Mouse (Mus musculus): Measurements from ENCODE around the gene Gm10778. TPM values are rescaled to one million over a fixed set of nuclear protein-coding genes. Genes with fewer than 3 reads are reported as not detected.
"Not testable (repeated sequence)": the region's sequence is repeated elsewhere in the genome, so short reads cannot be mapped to it uniquely, and the experiment has no call there.

The Gm10778 gene
- polyA plus RNA-seq, 1 experiment from 2014 or later, result 6.7 TPM

DNA sequence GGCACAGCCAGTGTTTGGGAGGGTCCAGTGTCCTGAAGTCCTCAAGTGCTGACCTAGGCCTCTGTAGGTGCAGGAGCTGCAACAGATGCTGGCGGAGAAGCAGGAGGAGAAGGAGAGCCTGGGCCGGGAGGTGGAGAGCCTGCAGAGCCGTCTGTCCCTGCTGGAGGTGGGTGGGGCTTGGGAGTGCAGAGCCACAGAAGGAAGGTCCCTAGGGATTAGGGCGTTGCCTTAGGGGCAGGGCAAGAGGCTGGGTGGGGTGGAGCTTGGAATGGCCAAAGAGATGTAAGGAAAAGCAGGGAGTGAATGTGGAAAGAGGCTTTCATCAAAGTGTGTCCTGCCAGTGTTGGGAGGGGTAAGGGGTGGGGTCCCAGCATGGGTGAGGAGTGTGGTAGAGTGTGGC is 8.0 kb upstream of the Gm10778 start:
- not testable (repeated sequence) for H3K9ac ChIP-seq (ENCODE audit: low read length); H3K4me2 ChIP-seq (ENCODE audit: low read depth); H3K27me3 ChIP-seq (ENCODE audit: control insufficient read depth, insufficient read depth, low read length); H3K9me3 ChIP-seq (ENCODE audit: control insufficient read depth, low read length); DNase-seq (ENCODE audit: low spot score); H3K36me3 ChIP-seq (ENCODE audit: control insufficient read depth, insufficient read depth, low read length); ATAC-seq (ENCODE audit: insufficient read depth, low FRiP score, low TSS enrichment); H3K4me3 ChIP-seq (ENCODE audit: low read depth, low read length); H3K27ac ChIP-seq (ENCODE audit: low read depth, low read length); H3K4me1 ChIP-seq (ENCODE audit: control insufficient read depth, insufficient read depth, low read length)
- 52% methylated on average over 4 of the region's 4 CpGs for WGBS

DNA sequence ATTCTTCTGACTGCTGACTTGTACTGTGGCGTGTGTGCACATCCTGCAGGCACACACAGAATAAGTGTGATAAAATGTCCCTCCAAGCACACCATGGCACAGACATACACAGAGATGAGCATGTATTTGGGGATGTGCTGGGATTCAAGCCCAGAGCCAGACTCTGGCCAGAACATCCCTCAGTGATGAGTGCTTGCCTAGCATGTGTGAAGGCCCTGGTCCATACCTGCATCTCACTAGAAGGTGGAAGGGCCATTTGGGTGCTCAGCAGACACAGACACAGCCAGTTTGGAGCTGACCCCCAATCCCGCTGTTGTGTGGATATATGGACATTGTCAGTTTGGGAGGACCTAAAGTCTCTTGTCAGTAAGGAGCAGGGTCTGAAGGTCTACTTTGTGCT is 7.3 kb upstream of the Gm10778 start:
- H3K9me3 ChIP-seq (ENCODE audit: control insufficient read depth, low read length), result no peaks in the 10 kb centered on the region
- H3K4me3 ChIP-seq (ENCODE audit: low read depth, low read length), result no peak overlapping the region
- H3K4me2 ChIP-seq (ENCODE audit: low read depth), result no peak overlapping the region
- DNase-seq (ENCODE audit: low spot score), result no peak
- WGBS, result 98% methylated on average over 2 of the region's 2 CpGs
- no peaks in the 10 kb centered on the region for H3K27me3 ChIP-seq (ENCODE audit: control insufficient read depth, insufficient read depth, low read length)
- no peak overlapping the region for H3K27ac ChIP-seq (ENCODE audit: low read depth, low read length)
- H3K36me3 ChIP-seq (ENCODE audit: control insufficient read depth, insufficient read depth, low read length), result no peaks in the 10 kb centered on the region
- ATAC-seq (ENCODE audit: insufficient read depth, low FRiP score, low TSS enrichment), result no peak
- H3K9ac ChIP-seq (ENCODE audit: low read length), result no peak overlapping the region
- peaks cover 9% of the 10 kb centered on the region; the same call in 1 of the 2 replicates for H3K4me1 ChIP-seq (ENCODE audit: control insufficient read depth, insufficient read depth, low read length)

DNA sequence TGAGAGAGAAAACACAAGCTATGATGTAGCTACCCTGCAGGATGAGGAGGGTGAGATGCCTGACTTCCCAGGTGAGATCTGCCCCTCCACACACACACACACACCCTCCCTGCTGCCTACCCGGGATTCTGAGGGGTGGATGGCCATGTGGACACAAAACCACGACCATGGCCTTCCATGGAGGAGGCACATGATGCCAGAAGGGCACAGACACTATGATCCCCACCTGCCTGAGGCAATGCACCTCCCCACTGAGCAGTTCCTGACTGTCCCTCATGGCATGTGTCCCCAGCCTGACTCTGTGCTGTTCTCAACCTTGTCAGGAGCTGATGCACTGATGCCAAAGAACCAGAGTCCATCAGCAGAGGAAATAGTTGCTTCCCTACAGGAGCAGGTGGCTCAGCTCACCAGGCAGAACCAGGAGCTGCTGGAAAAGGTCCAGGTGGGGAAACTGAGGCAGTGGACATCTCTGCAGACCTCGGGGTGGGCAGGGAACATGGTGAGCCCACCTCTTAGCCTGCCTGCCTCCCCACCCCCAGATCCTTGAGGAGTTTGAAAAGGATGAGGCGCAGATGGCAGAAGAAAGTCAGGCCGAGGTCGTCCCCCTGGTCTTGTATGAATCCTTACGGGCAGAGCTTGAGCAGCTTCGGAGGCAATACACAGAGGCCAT is 6.7 kb upstream of the Gm10778 start:
- no peaks in the 10 kb centered on the region for H3K27me3 ChIP-seq (ENCODE audit: control insufficient read depth, insufficient read depth, low read length)
- 79% methylated on average over 8 of the region's 8 CpGs for WGBS
- H3K4me3 ChIP-seq (ENCODE audit: low read depth, low read length), result no peak overlapping the region
- no peak overlapping the region for H3K4me2 ChIP-seq (ENCODE audit: low read depth)
- H3K27ac ChIP-seq (ENCODE audit: low read depth, low read length), result no peak overlapping the region
- no peaks in the 10 kb centered on the region for H3K36me3 ChIP-seq (ENCODE audit: control insufficient read depth, insufficient read depth, low read length)
- H3K4me1 ChIP-seq (ENCODE audit: control insufficient read depth, insufficient read depth, low read length), result peaks cover 9% of the 10 kb centered on the region; the same call in 1 of the 2 replicates
- no peaks in the 10 kb centered on the region for H3K9me3 ChIP-seq (ENCODE audit: control insufficient read depth, low read length)
- H3K9ac ChIP-seq (ENCODE audit: low read length), result peak overlapping the region; percentile 11; the same call in 1 of the 2 replicates
- DNase-seq (ENCODE audit: low spot score) (no peak), ATAC-seq (ENCODE audit: insufficient read depth, low FRiP score, low TSS enrichment) (no peak)

DNA sequence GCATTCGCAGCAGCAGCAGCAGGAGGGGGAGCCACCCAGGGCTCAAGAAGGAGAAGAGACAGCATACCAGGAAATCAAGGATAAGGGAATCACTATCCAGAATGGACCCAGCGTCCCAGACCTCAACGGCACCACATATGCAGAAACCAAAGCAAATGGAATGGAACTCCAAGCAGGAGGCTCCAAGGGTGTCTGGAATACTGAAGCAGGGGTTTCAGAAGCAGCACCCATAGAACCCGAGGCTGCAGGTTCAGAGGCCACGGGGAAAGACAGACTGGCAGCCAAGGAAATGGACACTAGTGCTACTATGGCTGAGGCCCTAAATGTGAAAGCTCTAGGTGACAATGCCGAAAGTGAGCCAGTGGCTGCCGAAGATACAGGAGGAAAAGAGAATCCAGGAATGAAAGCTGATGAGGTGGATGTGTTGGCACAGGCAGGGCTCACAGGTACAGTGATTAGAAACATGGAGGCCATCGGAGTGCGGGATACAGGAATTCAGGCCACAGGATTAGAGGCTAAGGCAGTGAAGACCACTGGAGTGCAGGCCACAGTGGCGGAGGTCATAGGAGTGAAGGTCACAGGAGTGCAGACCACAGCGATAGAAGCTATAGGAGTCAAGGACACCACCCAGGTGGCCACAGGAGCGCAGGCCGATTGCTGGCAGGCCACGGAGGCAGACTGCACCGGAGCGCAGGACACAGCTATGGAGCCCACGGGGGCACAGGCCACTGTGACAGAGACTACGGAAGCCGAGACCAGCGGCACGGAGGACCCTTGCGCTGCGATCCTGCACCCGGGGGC is 6.0 kb upstream of the Gm10778 start:
- ATAC-seq (ENCODE audit: insufficient read depth, low FRiP score, low TSS enrichment), result peak; percentile 46; the same call in 1 of the 2 replicates
- peak overlapping the region; percentile 95 for H3K27ac ChIP-seq (ENCODE audit: low read depth, low read length)

DNA sequence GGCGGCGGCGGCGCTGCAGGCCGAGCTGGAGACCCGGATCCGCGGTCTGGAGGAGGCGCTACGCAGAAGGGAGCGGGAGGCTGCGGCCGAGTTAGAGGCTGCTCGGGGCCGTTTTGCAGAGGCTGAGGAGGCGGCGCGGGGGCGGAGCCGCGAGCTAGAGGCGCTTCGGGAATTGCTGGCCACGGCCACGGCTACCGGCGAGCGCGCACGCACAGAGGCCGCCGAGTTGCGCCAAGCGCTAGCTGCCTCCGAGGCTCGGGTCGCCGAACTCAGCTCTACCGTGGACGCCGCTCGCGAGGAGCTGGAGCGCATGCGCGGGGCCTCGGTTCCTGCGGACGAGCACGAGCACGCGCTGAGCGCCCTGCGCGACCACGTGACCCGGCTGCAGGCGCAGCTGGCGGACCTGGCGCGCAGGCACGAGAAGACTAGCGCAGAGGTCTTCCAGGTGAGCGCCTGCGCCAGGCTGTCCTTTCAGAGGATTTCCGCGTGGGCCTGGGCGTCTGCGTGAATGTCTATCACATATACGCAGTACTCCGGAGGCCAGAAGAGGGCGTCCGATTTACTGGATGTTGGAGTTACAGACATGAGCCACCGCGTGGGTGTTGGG is 5.3 kb upstream of the Gm10778 start:
- no peaks in the 10 kb centered on the region for H3K36me3 ChIP-seq (ENCODE audit: control insufficient read depth, insufficient read depth, low read length)
- H3K9me3 ChIP-seq (ENCODE audit: control insufficient read depth, low read length), result no peaks in the 10 kb centered on the region
- WGBS, result under 1% methylated on average over 75 of the region's 75 CpGs
- peak overlapping the region; percentile 69 for H3K4me3 ChIP-seq (ENCODE audit: low read depth, low read length)
- H3K4me1 ChIP-seq (ENCODE audit: control insufficient read depth, insufficient read depth, low read length), result peaks cover 9% of the 10 kb centered on the region; the same call in 1 of the 2 replicates
- DNase-seq (ENCODE audit: low spot score), result peak; percentile 95
- peak overlapping the region; percentile 95 for H3K27ac ChIP-seq (ENCODE audit: low read depth, low read length)
- peak; percentile 87 for ATAC-seq (ENCODE audit: insufficient read depth, low FRiP score, low TSS enrichment)
- no peaks in the 10 kb centered on the region for H3K27me3 ChIP-seq (ENCODE audit: control insufficient read depth, insufficient read depth, low read length)
- peak overlapping the region; percentile 87 for H3K4me2 ChIP-seq (ENCODE audit: low read depth)
- peak overlapping the region; percentile 93 for H3K9ac ChIP-seq (ENCODE audit: low read length)

More for the DNA sequence above, 6.0 kb upstream of the Gm10778 start:
- H3K9me3 ChIP-seq (ENCODE audit: control insufficient read depth, low read length), result no peaks in the 10 kb centered on the region
- H3K36me3 ChIP-seq (ENCODE audit: control insufficient read depth, insufficient read depth, low read length), result no peaks in the 10 kb centered on the region
- WGBS, result 21% methylated on average over 24 of the region's 24 CpGs
- peak overlapping the region; percentile 69 for H3K4me3 ChIP-seq (ENCODE audit: low read depth, low read length)
- peaks cover 9% of the 10 kb centered on the region; the same call in 1 of the 2 replicates for H3K4me1 ChIP-seq (ENCODE audit: control insufficient read depth, insufficient read depth, low read length)
- H3K4me2 ChIP-seq (ENCODE audit: low read depth), result peak overlapping the region; percentile 87
- peak overlapping the region; percentile 93 for H3K9ac ChIP-seq (ENCODE audit: low read length)
- no peak for DNase-seq (ENCODE audit: low spot score)
- no peaks in the 10 kb centered on the region for H3K27me3 ChIP-seq (ENCODE audit: control insufficient read depth, insufficient read depth, low read length)

DNA sequence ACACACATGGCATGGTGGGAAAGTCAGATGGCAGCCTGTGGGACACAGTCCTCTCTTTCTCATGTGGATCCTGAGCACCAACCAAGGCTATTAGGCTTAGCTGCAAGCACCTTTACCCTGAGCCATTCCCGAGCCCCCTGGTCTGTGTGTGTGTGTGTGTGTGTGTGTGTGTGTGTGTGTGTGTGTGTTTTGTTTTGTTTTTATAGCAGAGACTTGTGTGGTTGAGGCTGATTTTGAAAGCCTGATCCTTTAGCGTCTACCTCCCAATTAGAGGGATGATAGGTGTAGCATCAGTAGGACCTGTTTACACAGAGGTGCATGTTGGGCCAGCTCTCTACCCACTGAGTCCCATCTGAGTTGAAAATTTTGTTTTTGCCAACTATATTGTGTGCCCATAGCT is 4.7 kb upstream of the Gm10778 start:
- peak overlapping the region; percentile 93 for H3K9ac ChIP-seq (ENCODE audit: low read length)
- peaks cover 9% of the 10 kb centered on the region; the same call in 1 of the 2 replicates for H3K4me1 ChIP-seq (ENCODE audit: control insufficient read depth, insufficient read depth, low read length)
- H3K36me3 ChIP-seq (ENCODE audit: control insufficient read depth, insufficient read depth, low read length), result no peaks in the 10 kb centered on the region
- H3K4me3 ChIP-seq (ENCODE audit: low read depth, low read length), result peak overlapping the region; percentile 69
- H3K4me2 ChIP-seq (ENCODE audit: low read depth), result peak overlapping the region; percentile 87
- H3K27me3 ChIP-seq (ENCODE audit: control insufficient read depth, insufficient read depth, low read length), result no peaks in the 10 kb centered on the region
- ATAC-seq (ENCODE audit: insufficient read depth, low FRiP score, low TSS enrichment) (0 out of 2 replicates have a peak, but pooled peaks have one; percentile 9), DNase-seq (ENCODE audit: low spot score) (no peak)
- no peak overlapping the region for H3K27ac ChIP-seq (ENCODE audit: low read depth, low read length)
- H3K9me3 ChIP-seq (ENCODE audit: control insufficient read depth, low read length), result no peaks in the 10 kb centered on the region
- WGBS, result 47% methylated on average over 2 of the region's 2 CpGs

DNA sequence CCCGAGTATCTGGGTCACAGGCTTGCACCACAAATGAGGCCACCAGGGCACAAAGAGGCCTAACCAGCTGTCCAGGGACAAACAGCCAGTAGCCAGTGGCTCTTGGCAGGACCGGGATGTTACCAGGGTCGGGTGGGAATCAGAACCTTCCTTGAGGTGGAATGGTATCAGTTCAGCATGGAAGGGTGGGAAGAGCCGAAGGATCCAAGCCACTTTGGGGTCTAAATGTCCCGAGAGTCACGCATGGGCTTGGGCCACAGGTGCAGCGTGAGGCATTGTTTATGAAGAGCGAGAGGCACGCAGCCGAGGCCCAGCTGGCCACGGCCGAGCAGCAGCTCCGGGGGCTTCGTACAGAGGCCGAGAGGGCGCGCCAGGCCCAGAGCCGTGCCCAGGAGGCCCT is 4.1 kb upstream of the Gm10778 start:
- no peaks in the 10 kb centered on the region for H3K36me3 ChIP-seq (ENCODE audit: control insufficient read depth, insufficient read depth, low read length)
- WGBS, result 90% methylated on average over 18 of the region's 18 CpGs
- H3K4me2 ChIP-seq (ENCODE audit: low read depth), result no peak overlapping the region
- H3K9me3 ChIP-seq (ENCODE audit: control insufficient read depth, low read length), result no peaks in the 10 kb centered on the region
- no peak overlapping the region for H3K4me3 ChIP-seq (ENCODE audit: low read depth, low read length)
- DNase-seq (ENCODE audit: low spot score) (no peak), ATAC-seq (ENCODE audit: insufficient read depth, low FRiP score, low TSS enrichment) (no peak)
- peaks cover 9% of the 10 kb centered on the region; the same call in 1 of the 2 replicates for H3K4me1 ChIP-seq (ENCODE audit: control insufficient read depth, insufficient read depth, low read length)
- no peak overlapping the region for H3K27ac ChIP-seq (ENCODE audit: low read depth, low read length)
- H3K9ac ChIP-seq (ENCODE audit: low read length), result no peak overlapping the region
- H3K27me3 ChIP-seq (ENCODE audit: control insufficient read depth, insufficient read depth, low read length), result no peaks in the 10 kb centered on the region

DNA sequence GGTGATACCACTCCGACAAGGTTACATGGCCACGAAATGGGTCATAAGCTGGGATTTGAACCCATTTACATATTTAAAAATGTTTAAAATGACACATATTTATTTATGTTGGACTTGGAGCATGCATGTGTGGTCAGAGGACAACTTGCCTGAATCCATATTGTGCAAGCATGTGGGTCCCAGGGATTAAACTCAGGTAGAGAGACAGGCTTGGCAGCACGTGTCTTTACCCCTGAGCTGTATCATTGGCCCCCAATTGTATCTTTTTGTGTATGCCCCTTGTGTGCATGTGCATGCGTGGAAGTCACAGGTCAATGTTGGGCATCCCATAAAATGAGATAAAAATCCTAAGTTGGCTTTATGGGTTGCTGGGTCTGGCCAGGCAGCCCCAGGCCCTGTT is 3.5 kb upstream of the Gm10778 start:
- Histone ChIP-seq H3K27ac (ENCODE audit: low read depth, low read length) (no peak overlapping the region), H3K4me2 (ENCODE audit: low read depth) (no peak overlapping the region), H3K4me3 (ENCODE audit: low read depth, low read length) (no peak overlapping the region), H3K9me3 (ENCODE audit: control insufficient read depth, low read length) (no peaks in the 10 kb centered on the region), H3K36me3 (ENCODE audit: control insufficient read depth, insufficient read depth, low read length) (no peaks in the 10 kb centered on the region), H3K4me1 (ENCODE audit: control insufficient read depth, insufficient read depth, low read length) (peaks cover 9% of the 10 kb centered on the region; the same call in 1 of the 2 replicates), H3K9ac (ENCODE audit: low read length) (no peak overlapping the region), H3K27me3 (ENCODE audit: control insufficient read depth, insufficient read depth, low read length) (no peaks in the 10 kb centered on the region)
- no peak for ATAC-seq (ENCODE audit: insufficient read depth, low FRiP score, low TSS enrichment)
- no peak for DNase-seq (ENCODE audit: low spot score)
- WGBS, result 88% methylated on average over 4 of the region's 4 CpGs
